Mouse (Mus musculus) spleen, postnatal 36 days (tissue): ENCODE measurements around the gene Nos3.

Experiments
- DNase-seq, 2 experiments: peaks; one replicate each; pipeline ENCODE4 v3.0.0; 2022; ENCODE audit warnings: low spot score in 2 of 2, mixed read lengths in 1 of 2

Nos3 gene

DNA sequence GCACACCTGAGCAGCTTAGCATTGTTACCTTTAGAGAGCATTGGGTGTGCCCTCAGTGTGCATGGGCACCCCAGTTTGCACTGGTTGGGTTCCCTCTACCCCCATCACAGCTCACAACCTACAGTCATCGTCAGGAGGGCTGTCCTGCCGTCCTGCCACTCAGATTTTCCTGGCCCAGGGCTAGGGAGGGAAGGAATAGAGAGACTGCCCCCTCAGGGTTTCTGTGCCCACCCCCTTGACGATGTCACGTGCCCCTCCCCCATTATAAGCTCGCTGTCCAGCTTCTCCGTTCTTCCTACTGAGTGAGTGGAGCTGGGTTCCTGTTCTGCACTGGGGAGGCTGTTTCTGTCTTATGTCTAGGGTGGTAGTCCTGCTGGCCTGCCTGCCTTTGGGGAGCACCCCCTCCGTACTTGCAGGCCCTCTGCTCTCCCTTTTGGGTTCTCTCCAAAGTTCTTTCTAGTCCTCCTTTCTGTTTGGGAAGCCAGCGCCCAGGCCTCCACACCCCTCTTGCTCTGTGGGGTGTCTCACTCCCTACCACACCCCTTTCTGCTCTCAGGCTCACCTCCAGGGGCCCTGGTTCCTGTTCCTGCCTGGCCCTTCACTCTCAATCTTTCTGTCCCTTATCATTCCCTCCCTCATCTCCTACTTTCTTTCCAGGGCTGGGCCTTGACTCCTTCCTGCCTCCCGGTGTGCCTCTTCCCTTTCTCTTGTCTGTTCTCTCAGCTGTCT, 62.1 kb downstream of the Nos3 start:
- DNase-seq = no peak

DNA sequence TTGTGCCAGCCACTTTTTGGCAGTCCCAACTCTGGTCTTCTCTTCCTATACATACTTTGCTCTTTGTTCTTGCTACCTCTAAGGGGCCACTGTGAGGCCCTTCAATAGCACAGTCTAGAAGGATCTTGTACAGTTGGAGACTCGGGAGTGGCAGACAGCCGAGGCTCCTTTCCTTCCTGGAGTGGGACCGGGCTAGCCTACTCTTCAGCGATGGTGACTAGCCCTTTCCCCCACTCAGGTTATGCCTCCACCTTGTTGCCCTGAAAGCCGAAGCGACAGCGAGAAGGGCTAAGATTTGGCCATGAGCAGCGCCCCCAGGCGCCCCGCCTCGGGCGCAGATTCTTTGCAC, 62.6 kb downstream of the Nos3 start:
- no peak for DNase-seq

DNA sequence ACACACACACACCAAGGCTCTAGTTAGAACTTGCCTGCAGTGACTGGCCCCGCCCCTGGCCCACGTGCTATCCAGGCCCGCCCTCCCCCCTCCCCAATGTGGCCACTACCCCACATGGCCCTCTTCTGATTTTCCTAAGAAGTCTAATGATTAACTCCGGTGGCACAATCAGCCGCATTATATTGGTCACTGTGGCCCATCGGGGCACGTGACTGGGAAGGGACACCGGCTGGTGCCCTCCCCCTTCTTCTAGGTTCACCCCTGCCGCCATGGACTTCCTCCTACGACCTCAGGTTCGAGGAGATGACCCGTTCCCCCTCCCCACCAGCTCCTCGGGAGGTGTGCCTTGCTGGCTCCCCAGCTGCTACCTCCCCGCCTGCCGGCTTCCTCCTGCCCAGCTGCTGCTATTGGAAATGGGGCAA, 63.4 kb downstream of the Nos3 start:
- no peak for DNase-seq

DNA sequence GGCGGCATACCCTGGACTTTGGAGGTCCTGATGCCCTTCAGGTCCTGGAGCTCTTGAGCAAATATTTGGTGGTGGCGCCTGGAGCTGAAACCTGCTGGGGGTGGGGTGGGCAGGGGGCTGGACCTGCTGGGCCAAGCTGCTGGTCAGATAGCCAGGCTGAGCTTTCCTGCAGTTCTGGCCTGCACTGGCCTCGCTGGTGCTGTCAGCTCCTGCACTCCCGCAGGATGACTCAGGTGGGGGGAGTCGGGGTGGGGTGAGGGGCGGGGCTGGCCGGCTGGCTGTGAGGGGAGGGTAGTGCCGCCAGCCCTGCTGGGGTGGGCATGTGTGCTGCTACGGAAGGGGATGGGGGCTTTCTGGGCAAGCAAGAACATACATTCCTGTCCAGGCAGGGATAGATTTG, 64.0 kb downstream of the Nos3 start:
- no peak for DNase-seq

DNA sequence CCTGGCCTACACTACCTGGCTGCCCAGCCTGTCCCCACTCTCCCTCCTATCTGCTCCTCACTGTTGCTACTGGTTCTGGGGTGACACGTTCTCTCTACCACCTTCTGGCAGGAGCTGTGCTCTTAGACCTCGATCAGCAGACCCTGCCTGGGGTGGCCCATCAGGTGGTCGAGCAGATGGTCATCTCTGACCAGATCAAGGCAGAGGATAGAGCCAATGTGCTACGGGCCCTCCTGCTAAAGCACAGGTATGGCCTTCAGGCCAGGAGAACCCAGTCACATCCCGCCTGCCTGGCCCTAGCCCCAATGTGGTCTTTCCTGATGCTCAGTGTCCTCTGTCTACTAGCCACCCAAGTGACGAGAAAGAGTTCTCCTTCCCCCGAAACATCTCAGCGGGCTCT, 69.4 kb downstream of the Nos3 start:
- no peak for DNase-seq
